Mouse (Mus musculus) megakaryocyte, adult 5-6 weeks (primary cell): ENCODE results near the gene Srrm4. TPM values are rescaled to one million over a fixed set of nuclear protein-coding genes. Genes with fewer than 3 reads are reported as not detected.

Source experiments
- ATAC-seq: 2 replicates; pipeline ENCODE4 v1.8.0; 2016; ENCODE audit warnings: mild to moderate bottlenecking, inconsistent platforms; ENCODE audit not compliant: poor library complexity, severe bottlenecking
- total RNA-seq, 2 experiments: library from RNA; stranded (forward) in 1 of 2; stranded (reverse) in 1 of 2; fragments of 153-499, 151-499 nt in 1 of 2; fragments of 221-1000, 200-1000 nt in 1 of 2; gene quantifications; 2 replicates each; pipeline versions ENCODE4 v1.2.3 to v1.2.4; 2015 to 2017

The Srrm4 gene
- total RNA-seq (2015) (not detected in 2 replicates), total RNA-seq (2017) (0.40 TPM in 1 of 2 replicates, not detected in the other)

- no peak for ATAC-seq
Measured at GRCm38 (mm10) chr5:116591346-116592048, at the start of gene Srrm4. TSS of gene Srrm4 (minus strand) at chr5:116591817.

DNA sequence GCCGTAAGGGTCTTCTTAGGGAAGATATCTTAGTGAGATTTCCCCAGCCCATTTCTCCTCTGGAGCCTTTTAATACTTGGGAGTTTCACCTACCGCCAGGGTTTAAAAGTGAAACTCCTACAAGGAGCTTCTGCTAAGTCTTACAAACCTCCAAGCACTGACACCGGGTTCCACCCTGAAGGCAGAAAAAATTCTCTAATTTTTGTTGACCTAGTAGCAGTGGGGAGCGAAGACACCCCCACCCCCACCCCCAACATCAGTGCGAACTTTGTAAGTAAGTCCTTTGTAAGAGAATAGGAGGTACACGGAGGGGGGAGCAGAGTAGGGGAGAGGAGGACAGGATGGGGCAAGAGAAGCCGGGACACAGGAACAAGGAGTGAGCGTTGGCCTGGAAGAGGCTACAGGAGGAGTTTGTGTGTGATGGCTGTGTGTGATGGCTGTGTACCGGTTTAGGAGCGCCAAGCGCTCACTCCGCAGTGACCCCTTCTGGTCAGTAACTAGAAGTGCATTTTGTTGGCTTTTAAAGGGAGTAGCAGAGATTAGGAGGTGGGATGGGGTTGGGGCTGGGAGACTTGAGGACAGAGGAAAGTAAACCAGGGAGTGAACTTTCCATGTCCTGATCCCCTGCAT is 1.3 kb upstream of the Srrm4 start:
- ATAC-seq: no peak

DNA sequence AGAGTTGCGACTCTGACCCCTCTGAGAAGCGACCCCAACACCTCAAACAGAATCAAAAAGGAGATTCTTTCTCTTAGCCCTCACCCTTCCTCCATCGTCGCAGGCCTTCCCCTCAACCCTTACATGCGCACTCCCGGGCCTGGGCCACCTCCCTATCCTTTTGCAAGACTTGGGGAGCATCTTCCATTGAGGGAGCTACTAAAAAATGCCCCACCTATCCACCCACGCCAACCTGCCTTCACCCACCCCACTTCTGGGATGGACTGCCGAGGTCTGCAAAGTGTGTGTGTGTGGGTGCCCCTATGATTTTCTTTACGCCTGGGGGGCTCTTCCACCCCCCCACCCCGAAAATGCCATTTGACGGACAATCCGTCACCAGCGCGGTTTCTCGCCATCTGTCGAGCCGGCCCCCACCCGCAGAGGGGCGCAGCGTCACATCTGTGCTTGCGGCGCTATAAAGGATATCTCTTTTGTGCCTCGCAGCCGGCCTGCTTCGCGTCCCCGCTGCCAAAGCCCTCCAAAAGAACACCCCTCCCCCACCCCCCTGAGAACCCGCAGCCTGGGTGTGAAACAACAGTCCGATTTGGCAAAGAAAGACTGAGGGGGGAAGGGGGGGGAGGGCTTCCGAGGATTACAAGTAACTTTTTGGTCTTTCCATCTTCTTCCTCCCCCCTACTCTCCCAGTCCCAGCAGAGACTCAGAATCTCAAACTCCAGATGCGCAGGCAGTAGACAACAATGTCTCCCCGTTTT is 608 bp upstream of the Srrm4 start:
- no peak for ATAC-seq

- ATAC-seq: no peak
Measured at GRCm38 (mm10) chr5:116590698-116591097, 919 bp downstream of the Srrm4 start.

DNA sequence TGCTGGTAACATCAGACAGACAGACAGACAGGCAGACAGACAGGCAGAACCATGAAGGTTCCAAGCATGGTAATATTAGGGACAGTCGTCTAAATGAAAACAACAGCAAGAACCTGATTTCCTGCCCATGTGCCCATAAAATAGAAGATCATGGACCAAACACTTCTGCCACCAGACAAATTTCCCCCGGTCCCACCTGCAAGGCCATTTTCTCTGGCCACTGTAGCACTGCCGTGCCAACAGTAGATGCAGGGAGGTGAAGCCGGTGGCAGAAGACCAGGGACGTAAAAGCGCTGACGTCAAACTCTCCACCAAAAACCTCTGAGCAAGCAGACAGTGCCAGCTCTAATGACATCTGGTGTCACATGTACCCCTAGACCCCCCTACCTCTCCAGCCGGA is 2.0 kb downstream of the Srrm4 start:
- ATAC-seq: no peak

- ATAC-seq: no peak
Measured at GRCm38 (mm10) chr5:116588836-116589235, 2.8 kb downstream of the Srrm4 start.

GRCm38 (mm10) chr5:116579533-116579932 is 12.1 kb downstream of the Srrm4 start:
- ATAC-seq: no peak

DNA sequence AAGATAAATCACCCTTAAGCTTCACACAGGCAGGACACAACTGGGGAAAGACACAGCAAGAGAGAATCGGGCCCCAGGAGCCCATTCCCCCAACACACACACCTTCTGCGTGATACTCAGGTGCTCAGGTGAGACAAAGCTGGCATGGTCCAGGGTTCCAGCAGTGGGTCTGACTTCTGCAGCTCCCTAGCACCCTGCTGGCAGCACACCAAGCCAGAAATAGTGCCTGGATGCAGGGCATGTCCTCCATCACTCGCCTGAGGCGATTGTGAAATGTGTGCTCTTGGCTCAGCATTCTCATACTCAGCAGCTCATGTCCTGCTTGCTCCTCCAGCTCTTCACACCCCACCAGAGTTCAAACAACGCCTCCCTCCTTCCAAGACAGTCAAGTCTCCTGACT is 14.5 kb downstream of the Srrm4 start:
- no peak for ATAC-seq

DNA sequence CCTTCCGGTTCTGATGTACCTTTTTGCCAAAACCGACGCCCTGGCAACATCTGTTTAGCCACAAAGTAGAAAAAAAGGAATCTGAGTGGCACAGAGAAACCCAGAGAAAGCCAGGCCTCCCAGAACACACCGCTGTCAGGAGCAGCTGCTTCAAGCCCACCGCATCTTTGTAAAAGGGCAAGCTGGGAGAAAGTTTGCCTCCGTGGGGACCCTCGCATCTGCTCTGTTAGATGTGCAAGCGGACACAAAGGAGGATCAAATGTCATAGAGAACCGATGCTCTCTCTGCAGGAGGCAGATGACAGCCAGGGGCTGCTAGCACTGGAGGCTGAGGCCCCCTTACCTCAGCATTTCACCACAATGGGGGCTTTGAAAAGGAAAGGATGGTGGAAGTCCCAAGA is 18.3 kb downstream of the Srrm4 start:
- no peak for ATAC-seq

GRCm38 (mm10) chr5:116571936-116572335 is 19.7 kb downstream of the Srrm4 start:
- ATAC-seq: no peak

GRCm38 (mm10) chr5:116571232-116571861 is 20.3 kb downstream of the Srrm4 start:
- ATAC-seq: no peak

DNA sequence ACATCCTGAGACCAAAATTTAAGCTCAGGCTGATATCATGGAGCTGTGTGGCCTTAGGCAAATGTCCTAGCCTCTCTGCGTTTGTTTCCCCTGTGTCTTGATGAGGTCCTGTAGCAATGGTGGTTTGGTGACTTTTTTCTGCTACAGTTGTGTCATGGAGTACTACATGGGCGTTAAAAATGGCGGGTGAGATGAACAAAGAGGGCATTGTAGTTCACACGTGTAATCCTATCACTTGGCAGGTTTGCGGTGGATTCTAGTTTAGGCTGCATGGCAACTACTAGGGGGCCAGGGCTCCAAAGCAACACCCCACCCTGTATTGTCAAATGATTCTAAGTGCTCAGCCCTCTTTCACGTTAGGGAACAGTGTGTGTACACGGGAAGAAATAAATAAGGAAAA is 21.1 kb downstream of the Srrm4 start:
- no peak for ATAC-seq

GRCm38 (mm10) chr5:116569629-116570028 is 22.0 kb downstream of the Srrm4 start:
- no peak for ATAC-seq

DNA sequence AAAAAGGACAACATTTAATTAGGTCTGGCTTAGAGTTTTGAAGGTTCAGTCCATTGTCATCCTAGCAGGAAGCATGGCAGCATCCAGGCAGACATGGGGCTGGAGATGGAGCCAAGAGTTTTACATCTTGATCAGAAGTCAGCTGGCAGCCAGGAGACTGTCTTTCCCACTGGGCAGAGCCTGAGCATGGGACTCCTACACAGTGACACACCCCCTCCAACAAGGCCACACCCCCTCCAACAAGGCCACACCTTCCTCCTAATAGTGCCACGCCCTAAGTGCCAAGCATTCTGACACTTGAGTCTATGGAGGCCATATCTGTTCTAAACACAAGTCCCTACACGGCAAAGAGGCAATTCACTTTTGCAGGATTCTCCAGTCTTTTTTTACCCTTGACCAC is 23.6 kb downstream of the Srrm4 start:
- no peak for ATAC-seq

DNA sequence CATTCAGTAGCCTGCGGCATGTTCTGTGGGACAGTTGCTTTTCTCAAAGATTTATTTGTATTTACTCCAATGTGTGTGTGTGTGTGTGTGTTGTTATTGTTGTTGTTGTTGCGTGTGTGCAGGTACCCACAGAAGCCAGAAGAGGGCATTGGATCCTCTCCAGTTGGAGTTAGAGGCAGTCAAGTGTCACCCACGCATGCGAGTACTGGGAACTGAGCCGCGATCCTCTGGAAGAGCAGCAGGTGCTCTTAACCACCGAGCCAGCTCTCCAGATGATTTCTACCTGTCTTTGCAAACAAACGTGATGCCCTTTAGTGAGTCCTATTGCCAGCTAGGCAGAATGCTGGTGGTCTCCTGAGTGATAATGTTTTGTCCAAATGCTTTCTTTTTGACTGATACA is 24.3 kb downstream of the Srrm4 start:
- no peak for ATAC-seq

- no peak for ATAC-seq
Measured at GRCm38 (mm10) chr5:116566385-116567045, 25.1 kb downstream of the Srrm4 start.

DNA sequence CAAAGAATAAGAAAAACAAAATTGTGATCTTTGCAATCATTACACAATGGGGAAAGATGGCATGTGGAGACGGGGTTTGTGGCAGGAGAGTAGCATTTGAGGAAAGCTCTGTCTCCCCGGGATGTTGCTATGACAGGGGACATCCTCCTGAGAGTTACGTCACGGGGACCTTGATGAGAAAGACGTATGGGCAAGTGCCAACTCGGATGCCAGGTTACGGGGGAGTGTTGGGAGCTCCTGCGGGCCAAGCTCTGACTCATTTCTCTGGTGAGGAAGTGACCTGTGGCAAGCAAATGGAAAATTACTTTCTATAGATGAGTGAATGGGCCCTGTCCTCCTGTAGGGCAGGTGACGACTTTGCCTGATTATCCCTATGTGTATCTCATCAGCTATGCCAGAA is 26.0 kb downstream of the Srrm4 start:
- ATAC-seq: no peak

DNA sequence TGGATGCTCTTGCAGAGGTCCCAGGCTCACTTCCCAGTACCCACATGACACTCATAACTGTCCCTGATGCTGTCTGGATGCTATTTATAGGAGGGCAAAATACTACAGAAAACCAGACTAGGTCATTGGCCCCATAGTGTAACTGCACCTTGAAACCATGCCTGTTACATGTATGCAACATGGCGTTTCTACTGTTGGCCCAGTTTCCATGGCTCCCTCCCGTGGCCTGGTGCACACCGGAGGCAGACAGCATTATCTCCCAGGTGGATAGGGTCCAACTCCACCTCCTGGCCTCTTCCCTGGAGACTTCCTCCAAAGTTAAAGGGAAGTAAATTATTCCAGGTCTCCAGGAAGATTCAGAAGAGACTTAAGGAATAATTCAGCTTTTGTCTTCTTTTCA is 27.2 kb downstream of the Srrm4 start:
- no peak for ATAC-seq

- no peak for ATAC-seq
Measured at GRCm38 (mm10) chr5:116563713-116564112, 27.9 kb downstream of the Srrm4 start.

DNA sequence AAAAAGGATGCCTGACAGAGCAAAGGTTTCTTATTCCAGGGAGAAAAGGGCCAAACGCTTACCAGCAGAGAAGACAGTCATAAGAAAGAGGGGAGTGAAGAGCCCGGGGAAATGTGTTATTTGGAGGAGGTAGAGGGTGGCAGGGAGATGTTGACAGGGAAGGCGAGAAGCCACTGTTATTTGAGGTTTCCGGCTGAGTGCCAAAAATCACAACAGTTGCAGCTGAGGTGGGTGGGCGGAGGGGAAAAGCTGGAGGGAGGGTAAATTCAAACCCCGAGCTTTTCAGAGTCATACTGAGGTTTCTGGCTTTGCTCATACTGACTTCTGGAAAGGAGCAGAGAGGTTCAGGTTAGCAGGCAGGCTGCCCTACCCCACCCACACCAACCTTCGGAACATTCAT is 32.5 kb downstream of the Srrm4 start:
- no peak for ATAC-seq

DNA sequence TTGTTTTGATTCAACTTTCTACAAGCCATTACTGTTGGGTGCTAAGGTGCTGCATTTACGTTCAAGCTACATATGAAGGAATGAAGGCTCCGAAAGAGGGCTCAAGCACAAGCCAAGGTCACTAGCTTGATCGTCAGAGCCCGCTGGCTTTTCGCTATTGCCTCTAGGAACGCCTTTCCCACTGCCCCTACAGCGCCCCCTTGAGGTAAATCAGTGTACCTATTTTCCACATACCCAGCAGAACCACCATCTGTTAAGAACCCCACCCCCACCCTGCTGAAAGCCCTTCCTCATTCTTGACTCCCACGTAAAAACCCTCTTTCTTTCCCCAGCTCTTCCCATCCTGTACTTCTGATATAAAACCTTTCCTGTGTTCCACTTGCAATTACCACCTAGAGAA is 35.0 kb downstream of the Srrm4 start:
- ATAC-seq: no peak
